Mouse (Mus musculus) left cerebral cortex, adult 9 months (tissue): ENCODE measurements at regions not wholly inside any gene's neighbourhood (a gene's known extent, or its start where the extent isn't known, plus 50 kb on each side); places are given as distances from the start of the nearest gene placed in this dataset.
A peak's percentile ranks its signal among the peaks of the same experiment; 100 is the strongest.
"Not testable (repeated sequence)": the region's sequence is repeated elsewhere in the genome, so short reads cannot be mapped to it uniquely, and the experiment has no call there.

Experiments used
- DNase-seq, 2 experiments: peaks; one replicate each; pipeline ENCODE4 v3.0.0; 2022; ENCODE audit warnings: low spot score in 2 of 2

DNA sequence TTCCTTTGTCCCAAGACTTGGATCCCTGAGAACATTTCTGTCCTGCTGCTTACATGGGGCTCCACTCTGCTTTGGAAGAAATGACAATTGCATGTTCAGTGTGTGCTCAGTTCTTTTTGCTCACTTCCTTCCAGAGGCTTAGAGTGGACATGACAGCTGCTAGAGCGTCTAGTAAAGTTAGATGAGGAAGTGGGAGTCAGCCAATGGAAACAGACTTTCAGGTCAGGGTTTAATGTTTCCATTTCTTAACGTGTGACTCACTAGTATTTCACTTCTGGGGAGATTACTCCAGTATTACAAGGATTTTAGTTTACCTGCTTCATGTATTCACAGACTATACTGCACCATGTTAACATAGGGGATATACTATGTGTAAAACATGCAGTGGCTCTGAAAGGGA lies 759.3 kb upstream of the Gm38303 start:
- no peak for DNase-seq

DNA sequence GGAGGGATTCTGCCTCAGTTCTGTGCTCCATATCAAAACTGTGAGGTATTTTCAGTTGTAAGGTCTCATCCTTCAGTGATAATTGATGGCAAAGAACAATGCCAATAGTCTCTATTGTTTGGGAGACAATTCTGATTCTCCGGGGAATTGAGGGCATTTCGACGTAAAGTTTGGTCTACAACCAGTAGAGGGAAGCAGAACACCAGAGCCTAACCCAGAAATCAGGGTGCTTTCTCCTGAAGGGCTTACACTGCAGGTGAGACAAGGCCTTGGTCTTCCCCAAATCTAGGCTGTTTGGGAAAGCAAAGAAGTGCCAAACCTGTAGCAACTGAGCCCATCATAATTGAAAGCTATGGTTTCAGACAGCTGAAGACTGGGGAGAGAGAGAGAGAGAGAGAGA lies 758.7 kb upstream of the Gm38303 start:
- peak in 1 of 2 experiments; percentile 12 for DNase-seq

DNA sequence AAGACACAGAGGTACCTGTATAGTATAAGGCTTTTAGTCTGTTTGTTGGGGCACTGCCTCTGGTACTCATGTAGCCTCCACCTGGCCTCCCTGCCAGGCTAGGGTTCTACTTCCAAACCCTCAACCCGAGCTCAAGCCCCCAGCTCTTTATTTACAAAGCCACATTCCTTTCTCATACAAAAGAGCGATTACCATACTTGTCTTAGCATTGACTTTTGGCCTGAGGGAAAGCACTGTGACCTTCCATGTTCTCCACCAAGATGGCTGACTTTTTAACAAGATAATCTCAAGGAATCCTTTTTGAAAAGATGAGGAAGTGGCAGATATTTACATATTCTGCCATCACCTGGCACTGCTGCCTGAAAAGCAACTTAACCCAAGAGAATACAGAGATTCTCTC lies 747.8 kb upstream of the Gm38303 start:
- no peak for DNase-seq

DNA sequence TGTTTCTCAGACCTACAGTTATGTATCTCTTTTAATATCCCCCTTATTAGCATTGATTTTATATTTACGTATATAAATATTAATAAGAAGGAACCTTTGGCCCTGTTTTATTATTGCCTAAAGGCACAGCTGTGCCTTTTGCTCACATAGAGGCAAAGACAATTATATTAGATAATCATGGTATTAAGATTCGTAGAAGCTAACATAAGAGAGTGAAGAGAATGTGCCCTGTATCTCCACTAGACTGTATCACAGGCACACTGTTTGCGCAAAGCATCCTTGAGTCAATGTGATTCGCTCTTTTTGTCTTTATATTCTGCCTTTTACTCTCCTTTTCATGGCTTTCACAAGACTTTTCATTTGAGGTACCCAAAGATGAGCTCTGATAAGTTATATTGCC lies 738.5 kb upstream of the Gm38303 start:
- no peak for DNase-seq

DNA sequence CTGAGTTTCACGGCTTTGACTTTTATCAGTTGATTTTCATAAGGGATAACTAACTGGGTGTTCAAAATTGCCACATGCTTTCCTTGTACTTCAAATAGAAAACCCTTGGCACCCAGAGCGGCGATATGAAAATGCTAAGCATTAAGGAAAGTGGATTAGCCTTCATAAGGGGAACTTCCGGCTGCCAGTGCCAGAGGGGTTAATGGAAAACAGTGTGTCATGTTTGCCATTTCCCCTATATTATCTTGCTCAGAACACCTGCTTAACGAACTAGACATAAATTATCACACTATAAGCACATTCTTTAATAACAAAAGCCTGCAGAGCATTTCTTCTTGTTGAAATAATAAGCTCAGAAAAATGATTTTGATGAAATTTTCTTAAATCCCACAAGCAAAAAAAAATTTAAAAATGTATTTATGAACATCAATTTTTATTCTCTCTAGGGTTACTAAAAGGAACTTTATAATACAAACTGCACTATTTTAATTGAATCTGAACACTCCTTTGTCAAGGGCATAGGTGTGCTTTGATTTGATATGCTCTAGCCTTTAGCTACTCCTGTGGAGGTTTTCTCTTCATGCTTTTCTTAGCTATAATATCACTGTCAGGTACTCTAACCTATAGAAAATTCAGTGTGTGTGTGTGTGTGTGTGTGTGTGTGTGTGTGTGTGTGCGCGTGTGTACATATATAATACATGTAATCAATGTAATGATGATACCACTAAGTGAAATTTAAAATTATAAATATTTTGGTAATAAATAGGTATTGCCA lies 699.7 kb upstream of the Gm38303 start:
- no peak for DNase-seq

DNA sequence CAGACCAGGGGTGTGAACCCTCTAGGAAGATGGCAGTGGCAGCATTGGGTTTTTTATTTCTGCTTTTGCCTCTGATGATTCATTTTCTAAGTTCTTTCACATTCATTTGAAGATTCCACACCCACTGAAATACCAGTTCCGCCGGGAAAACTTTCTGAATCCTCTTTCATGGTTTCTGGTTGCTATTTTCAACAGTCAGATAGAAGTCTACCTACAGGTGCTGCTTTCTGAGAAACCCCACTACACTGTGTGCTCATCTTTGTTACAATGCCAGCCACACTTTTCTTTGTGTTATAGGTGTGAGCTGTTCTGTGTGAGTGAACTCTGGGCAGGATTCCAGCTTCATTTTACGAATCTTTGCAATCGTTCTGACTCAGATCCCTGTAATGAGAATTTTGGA lies 694.5 kb upstream of the Gm38303 start:
- DNase-seq = peak; percentile 15 to 39

DNA sequence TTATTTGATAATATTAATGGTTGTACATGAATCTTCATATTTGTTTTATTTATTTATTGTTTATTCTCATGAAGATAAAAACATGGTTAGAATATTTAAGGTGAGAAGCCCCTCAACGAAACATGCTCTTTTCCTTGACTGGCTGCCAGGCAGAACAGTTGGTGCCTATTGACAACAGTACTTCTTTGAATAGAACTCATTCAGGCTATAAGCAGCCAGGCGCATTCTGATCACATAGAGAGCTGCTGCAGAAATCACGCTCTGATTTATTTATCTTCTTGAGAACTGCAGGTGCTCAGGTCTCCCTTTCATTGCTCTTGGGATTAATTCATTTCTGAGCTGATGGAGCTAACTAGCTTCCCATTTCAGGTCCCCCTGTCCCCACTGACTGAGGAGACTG lies 688.9 kb upstream of the Gm38303 start:
- no peak for DNase-seq

DNA sequence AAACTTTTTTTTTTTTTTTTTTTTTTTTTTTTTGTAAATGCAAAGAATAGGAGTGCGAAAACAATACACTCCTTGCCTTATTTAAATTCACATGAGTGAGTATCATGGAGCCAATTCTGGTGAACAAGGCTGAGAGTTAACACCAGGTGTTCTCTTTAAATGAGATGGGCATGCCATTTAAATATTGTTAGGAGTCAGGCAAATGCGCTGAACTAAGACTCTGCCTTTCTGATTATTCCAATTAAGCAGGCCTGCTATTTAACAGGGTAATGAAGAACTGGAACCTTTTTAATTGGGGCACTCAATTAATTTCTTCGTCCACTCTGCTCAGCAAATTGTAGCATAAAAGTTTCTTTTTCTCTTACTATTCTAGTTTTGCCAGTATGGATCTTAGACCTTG lies 684.6 kb upstream of the Gm38303 start:
- no peak for DNase-seq

DNA sequence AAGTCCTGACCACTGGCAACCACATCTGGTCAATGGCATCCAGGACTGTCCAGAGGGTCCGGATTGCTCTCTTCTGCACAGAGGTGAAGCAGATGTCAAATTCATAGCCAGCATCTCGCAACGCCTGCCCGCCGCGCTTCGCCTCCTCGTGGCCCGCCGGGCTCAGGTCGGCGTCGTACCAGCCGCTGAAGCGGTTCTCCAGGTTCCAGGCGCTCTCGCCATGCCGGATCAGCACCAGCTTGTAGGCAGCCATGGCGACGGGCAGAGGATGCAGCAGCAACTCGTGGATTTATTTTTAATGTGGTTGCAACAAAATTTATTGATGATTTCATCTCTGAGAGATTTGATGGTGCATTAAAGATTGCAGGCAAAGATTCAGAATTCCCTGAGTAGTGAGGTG lies 679.4 kb upstream of the Gm38303 start:
- DNase-seq = not testable (repeated sequence)

DNA sequence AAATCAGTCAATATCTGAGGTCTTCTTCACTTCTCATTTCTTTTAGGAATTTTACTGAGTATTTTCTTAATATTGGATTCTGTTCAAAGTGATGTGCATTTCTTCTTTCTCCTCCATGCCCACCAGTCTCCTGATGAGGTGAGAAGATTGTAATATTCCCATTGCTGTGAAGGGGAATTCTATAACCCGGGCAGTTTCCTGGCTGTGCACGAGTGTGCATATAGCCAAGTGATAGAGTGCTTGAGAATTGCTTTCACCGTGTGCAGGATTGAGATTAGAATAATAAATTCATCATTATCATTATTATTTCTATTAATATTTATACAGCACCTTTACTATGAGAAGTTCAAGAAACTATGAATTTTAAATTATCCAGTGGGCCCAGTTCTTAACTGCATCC lies 671.9 kb upstream of the Gm38303 start:
- no peak for DNase-seq

DNA sequence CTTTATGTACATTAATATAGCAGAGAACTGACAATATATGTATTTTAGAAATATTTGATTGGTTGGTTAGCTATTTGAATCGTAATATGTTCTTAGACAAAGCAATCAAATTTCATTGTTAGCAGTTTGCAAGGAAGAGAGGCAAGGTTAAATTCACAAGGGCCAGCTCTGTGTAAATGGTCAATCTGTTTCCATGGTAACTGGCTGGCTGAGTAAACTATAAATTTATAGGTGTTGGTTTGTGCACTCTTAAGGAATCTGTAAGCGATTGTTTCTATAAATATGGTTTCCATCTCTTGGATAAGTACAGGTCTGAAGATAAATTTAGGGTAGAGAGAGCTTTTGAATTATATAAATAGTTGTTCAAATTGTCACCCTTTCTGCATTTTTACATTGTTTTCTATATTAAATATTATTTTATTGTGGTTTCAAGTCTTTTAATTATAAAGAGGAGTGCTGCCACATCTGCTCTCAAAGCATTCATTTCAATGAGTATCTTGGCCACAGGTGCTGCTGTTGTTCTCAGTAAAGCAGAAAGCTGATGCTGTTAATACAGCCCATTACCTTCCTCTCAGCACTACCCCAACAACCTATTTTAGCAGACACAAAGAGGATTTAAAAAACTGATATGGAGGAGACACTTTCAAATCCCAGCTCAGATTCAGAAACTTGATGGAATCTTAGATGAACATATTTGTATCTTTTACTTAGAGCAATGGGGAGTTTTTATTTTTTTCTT lies 671.2 kb upstream of the Gm38303 start:
- no peak for DNase-seq

DNA sequence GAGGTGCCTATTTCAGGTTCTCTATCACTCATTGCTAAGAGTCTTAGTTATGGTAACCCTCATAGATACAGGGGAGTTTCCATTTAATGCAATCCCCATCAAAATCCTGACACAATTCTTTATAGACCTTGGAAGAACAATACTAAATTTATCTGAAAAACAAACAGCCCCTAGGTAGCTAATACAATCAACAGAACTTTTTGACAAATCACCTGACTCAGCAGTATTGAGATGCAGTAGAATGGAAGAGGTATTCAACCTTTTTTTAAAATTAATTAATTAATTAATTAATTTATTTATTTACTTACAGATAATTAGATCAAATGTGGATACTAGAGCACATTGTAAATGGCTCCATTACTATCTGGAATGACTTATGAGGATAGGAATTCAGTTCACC lies 643.5 kb upstream of the Gm38303 start:
- DNase-seq = no peak

DNA sequence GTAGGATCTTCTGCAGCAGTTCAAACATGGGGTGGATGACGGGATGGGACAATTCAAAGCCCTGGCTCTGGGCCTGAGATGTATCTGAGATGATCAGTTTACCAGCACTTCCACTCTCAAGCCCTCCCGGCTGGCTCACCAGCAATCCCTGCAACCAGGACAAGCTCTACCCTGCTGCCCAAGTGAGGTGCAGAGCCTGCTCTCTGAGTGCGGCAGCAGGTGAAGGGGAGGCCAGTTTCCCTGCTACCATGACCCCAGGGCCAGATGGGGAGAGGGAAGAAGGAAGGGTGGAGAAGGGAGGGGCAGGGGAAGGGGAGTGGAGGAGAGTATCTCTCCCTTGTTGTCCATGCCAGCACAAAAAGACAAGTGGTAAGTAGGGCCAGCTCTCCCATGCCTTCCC lies 638.9 kb upstream of the Gm38303 start:
- no peak for DNase-seq

DNA sequence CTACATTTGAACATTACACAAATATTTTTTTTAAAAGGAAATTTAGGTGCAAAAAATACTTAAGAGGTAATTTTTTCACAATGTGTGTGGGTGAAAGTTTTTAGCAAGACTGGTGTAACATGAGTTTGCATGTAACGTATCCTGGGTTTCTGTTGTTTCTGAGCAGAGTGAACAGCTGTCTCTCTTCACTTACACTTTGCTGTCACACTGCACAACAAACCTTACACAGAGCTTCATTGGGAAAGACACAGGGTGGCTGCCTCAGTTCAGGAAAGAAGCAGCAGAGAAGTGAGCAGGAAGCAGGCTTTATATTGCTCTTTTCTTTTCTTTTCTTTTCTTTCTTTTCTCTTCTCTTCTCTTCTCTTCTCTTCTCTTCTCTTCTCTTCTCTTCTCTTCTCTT lies 617.1 kb upstream of the Gm38303 start:
- DNase-seq = no peak

DNA sequence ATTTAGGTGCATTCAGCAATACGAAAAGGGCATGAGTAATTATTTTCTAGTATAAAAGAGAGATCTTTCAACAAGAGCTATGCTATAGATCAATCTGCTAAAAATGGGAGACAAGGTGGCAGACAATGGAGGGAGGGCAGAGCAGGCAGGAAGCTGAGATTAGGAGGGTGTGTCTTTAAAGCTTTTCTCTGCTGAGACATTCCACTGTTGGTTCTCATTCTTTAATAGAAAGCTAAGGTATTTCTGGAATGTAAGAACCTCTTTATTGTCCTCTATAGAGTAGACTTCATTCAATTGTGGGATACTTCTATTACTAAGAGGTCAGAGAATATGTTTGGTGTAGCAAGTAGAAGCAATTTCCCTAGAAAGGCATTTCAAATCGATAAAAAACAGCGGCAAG lies 581.6 kb upstream of the Gm38303 start:
- no peak for DNase-seq

DNA sequence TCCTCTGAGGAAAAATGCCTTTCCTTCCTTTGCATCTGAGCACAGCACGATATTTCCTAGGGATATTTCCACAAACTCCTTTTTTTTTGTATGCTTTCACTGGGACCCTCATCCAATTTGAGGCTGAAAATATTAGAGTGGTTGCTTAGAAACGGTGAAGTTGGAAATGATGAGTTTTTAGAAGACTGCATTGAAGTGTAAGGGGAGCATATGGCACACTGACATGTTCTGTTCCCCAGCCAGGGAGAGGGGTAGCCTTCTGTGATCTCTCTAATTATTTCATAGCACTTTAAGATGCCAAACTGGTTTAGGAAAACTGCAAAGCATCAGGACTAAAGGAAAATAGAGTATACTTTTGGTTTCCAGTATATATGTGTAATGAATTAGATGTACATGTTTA lies 556.5 kb upstream of the Gm38303 start:
- DNase-seq = peak in 1 of 2 experiments; percentile 3
